Mouse (Mus musculus): ENCODE results near the gene Ncor1.
"Not testable (repeated sequence)": the region's sequence is repeated elsewhere in the genome, so short reads cannot be mapped to it uniquely, and the experiment has no call there.

The Ncor1 gene

GRCm38 (mm10) chr11:62457891-62458270 lies 460 bp downstream of the Ncor1 start:
- DNase-seq = no peak

- peak; percentile 80 to 86 for DNase-seq
These were observed 975 bp downstream of the Ncor1 start for GRCm38 (mm10) chr11:62457241-62457890.

- DNase-seq = peak; percentile 41 to 50
These were observed 1.7 kb downstream of the Ncor1 start for GRCm38 (mm10) chr11:62456483-62457172.

GRCm38 (mm10) chr11:62456021-62456482 lies 2.3 kb downstream of the Ncor1 start:
- no peak for DNase-seq

- no peak for DNase-seq
These were observed 3.1 kb downstream of the Ncor1 start for GRCm38 (mm10) chr11:62455193-62455592.

- DNase-seq = no peak
These were observed 9.4 kb downstream of the Ncor1 start for GRCm38 (mm10) chr11:62448971-62449370.

GRCm38 (mm10) chr11:62445799-62446198 lies 12.5 kb downstream of the Ncor1 start:
- DNase-seq = no peak

- no peak for DNase-seq
These were observed 17.5 kb downstream of the Ncor1 start for GRCm38 (mm10) chr11:62440670-62441315.

GRCm38 (mm10) chr11:62432211-62432610 lies 26.1 kb downstream of the Ncor1 start:
- no peak for DNase-seq

- peak; percentile 23 to 27 for DNase-seq
These were observed 31.2 kb downstream of the Ncor1 start for GRCm38 (mm10) chr11:62427105-62427504.

- DNase-seq = no peak
These were observed 32.1 kb downstream of the Ncor1 start for GRCm38 (mm10) chr11:62426266-62426665.

GRCm38 (mm10) chr11:62424525-62424924 lies 33.8 kb downstream of the Ncor1 start:
- no peak for DNase-seq

- DNase-seq = no peak
These were observed 43.3 kb downstream of the Ncor1 start for GRCm38 (mm10) chr11:62415026-62415425.

GRCm38 (mm10) chr11:62409611-62410010 lies 48.7 kb downstream of the Ncor1 start:
- DNase-seq = no peak

- no peak for DNase-seq
These were observed 49.5 kb downstream of the Ncor1 start for GRCm38 (mm10) chr11:62408848-62409247.

GRCm38 (mm10) chr11:62396405-62396804 lies 61.9 kb downstream of the Ncor1 start:
- DNase-seq = peak; percentile 46 to 57

GRCm38 (mm10) chr11:62388331-62388679 lies 70.0 kb downstream of the Ncor1 start:
- DNase-seq = no peak

GRCm38 (mm10) chr11:62387608-62388330 lies 70.6 kb downstream of the Ncor1 start:
- DNase-seq = no peak

GRCm38 (mm10) chr11:62377202-62377851 lies 81.0 kb downstream of the Ncor1 start:
- DNase-seq = not testable (repeated sequence)

GRCm38 (mm10) chr11:62371776-62372175 lies 86.6 kb downstream of the Ncor1 start:
- DNase-seq = peak; percentile 22 to 41

- no peak for DNase-seq
These were observed 88.4 kb downstream of the Ncor1 start for GRCm38 (mm10) chr11:62369924-62370323.

GRCm38 (mm10) chr11:62366879-62367278 lies 91.5 kb downstream of the Ncor1 start:
- no peak for DNase-seq

- no peak for DNase-seq
These were observed 103.1 kb downstream of the Ncor1 start for GRCm38 (mm10) chr11:62355216-62355615.
